Mouse (Mus musculus): ENCODE data around the gene Isyna1. TPM values are rescaled to one million over a fixed set of nuclear protein-coding genes. Genes with fewer than 3 reads are reported as not detected.

Isyna1 gene
- total RNA-seq, 1 experiment, result 161 TPM

DNA sequence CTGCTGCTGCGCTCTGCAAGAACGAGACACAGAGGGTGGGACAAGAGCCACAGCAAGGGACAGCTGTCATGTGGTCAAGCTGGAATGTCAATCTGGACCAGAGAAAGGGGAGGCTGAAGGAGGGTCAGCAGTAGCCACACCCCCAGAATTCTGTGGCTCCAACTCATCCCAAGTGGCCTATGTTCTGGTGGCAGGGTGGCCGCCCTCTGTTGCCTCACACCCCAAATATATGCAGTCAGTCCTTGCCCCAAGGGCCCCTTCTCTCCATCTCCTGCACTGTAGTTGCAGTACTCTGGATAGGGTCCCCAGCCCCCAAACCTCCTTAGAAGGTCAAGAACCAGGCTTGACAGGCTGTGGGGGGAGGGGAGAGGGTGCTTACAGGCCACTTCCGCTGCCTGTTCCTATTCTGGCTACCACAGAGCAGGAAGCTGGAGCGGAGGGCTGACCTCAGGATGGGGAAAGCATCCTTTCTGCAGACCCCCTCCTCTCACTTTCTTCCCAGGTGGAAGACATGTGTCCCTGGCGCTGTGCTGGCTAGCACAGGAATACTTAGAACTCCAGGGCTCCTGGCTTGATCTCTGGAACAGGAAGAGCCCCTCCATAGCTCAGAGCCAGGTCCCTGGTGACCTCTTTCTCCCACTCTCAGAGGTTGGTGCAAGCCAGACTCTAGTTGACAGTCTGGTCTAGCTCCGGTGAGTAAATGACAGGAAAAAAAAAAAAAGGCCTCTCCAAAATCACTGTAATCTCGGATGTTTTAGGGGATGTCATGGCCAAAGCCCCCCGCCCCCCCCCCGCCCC lies 6.5 kb downstream of the Isyna1 start:
- no peak overlapping the region for H3K27ac ChIP-seq (ENCODE audit: insufficient read depth, low read depth, low read length, poor library complexity, severe bottlenecking)
- in situ Hi-C loops (cut with MboI; ENCODE audit: low sequenced_read_pairs in 2 of 2, unreplicated experiment in 2 of 2), result no loop called here
- H3K9me3 ChIP-seq (ENCODE audit: control insufficient read depth, insufficient read depth, low read depth, low read length), result no peaks in the 10 kb centered on the region
- H3K36me3 ChIP-seq (ENCODE audit: control insufficient read depth, insufficient read depth, low read length, poor library complexity, severe bottlenecking), result peaks cover 43% of the 10 kb centered on the region
- no peak for TF ChIP-seq MAFK (IDR thresholded peaks at IDR 0.05; ENCODE audit: insufficient read depth, low read depth, low read length)
- no peak for TF ChIP-seq CHD2 (IDR thresholded peaks at IDR 0.05; ENCODE audit: low read depth, low read length)
- no peak overlapping the region for H3K4me3 ChIP-seq (ENCODE audit: insufficient read depth in 1 of 2, low read depth in 1 of 2, low read length in 2 of 2, poor library complexity in 1 of 2, severe bottlenecking in 1 of 2)
- DNase-seq (ENCODE audit: low read depth, low spot score), result no peak
- H3K9ac ChIP-seq (ENCODE audit: insufficient read depth, low read depth, low read length, poor library complexity, severe bottlenecking), result no peak overlapping the region
- peaks cover 0 to 44% of the 10 kb centered on the region in 2 experiments; a peak in 2 of 4 replicates for H3K4me1 ChIP-seq (ENCODE audit: control insufficient read depth in 2 of 2, insufficient read depth in 2 of 2, low read length in 2 of 2, poor library complexity in 1 of 2)

DNA sequence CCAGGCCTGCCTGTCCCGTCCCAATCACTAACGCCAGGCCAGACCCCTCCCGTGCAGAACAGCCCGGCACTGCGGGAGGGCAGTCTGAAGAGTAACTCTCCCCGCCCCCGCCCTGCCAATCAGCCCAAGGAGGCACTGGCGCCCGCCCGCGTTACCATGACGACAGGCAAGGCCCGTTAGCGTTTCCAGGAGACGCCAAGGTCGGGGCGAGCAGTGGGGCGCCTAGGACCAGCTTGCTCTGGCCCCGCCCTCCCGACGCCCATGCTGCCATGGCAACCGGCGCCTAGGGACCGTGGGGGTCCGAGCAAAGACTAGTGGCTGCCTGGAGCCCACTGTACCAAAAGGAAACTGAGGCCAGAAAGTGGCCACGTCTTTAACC lies 7.1 kb downstream of the Isyna1 start:
- Histone ChIP-seq H3K36me3 (ENCODE audit: control insufficient read depth, insufficient read depth, low read length, poor library complexity, severe bottlenecking) (peaks cover 37% of the 10 kb centered on the region), H3K27ac (ENCODE audit: insufficient read depth, low read depth, low read length, poor library complexity, severe bottlenecking) (no peak overlapping the region)
- in situ Hi-C loops (cut with MboI; ENCODE audit: low sequenced_read_pairs in 2 of 2, unreplicated experiment in 2 of 2), result no loop called here

DNA sequence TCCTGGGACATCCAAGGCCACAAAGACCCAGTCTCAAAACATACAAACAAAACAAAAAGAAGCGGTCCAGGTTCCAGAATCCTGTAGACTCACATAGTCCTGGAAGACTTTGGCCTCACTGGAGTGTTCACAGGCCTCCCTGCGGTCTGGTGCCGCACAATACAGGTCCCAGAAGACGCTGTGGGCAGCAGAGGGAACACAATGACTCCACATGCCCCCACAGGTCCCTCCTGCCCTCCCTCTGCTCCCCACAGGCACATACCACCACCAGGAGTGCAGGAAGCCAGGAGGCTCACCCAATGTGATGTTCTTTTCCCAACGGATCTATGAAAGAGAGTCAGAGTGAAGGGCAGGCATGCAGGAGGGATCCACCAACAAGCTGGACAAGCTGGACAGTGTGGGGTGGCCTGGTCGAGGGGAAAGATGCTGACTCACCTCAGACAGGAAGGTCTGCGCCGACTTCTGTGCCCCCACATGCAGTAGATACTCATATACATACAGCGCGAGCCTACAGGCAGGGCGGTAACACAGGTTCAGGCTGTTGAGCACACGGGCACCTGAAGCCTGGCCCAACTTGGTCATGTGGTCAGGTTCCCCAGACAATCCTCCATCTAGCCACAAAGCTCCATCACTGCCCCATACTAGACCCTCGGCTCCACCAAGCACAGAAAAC lies 8.1 kb downstream of the Isyna1 start:
- no peaks in the 10 kb centered on the region for H3K9me3 ChIP-seq (ENCODE audit: control insufficient read depth, insufficient read depth, low read depth, low read length)
- TF ChIP-seq CHD2 (IDR thresholded peaks at IDR 0.05; ENCODE audit: low read depth, low read length) (no peak), ZC3H11A (IDR thresholded peaks at IDR 0.05; ENCODE audit: borderline replicate concordance, low read depth, low read length) (no peak)
- in situ Hi-C loops (cut with MboI; ENCODE audit: low sequenced_read_pairs in 2 of 2, unreplicated experiment in 2 of 2), result no loop called here
- H3K4me3 ChIP-seq (ENCODE audit: insufficient read depth in 1 of 2, low read depth in 1 of 2, low read length in 2 of 2, poor library complexity in 1 of 2, severe bottlenecking in 1 of 2), result no peak overlapping the region
- H3K36me3 ChIP-seq (ENCODE audit: control insufficient read depth, insufficient read depth, low read length, poor library complexity, severe bottlenecking), result peaks cover 28% of the 10 kb centered on the region
- H3K4me1 ChIP-seq (ENCODE audit: control insufficient read depth in 2 of 2, insufficient read depth in 2 of 2, low read length in 2 of 2, poor library complexity in 1 of 2), result peaks cover 0 to 43% of the 10 kb centered on the region in 2 experiments; a peak in 2 of 4 replicates
- H3K27ac ChIP-seq (ENCODE audit: insufficient read depth, low read depth, low read length, poor library complexity, severe bottlenecking), result peak overlapping the region; percentile 47; the same call in 1 of the 2 replicates
- H3K9ac ChIP-seq (ENCODE audit: insufficient read depth, low read depth, low read length, poor library complexity, severe bottlenecking), result peak overlapping the region; percentile 28; the same call in 1 of the 2 replicates
- no peak for DNase-seq (ENCODE audit: low read depth, low spot score)

More for the DNA sequence above, 7.1 kb downstream of the Isyna1 start:
- H3K9ac ChIP-seq (ENCODE audit: insufficient read depth, low read depth, low read length, poor library complexity, severe bottlenecking), result no peak overlapping the region
- H3K4me3 ChIP-seq (ENCODE audit: insufficient read depth in 1 of 2, low read depth in 1 of 2, low read length in 2 of 2, poor library complexity in 1 of 2, severe bottlenecking in 1 of 2), result no peak overlapping the region
- TF ChIP-seq ZC3H11A (IDR thresholded peaks at IDR 0.05; ENCODE audit: borderline replicate concordance, low read depth, low read length), result no peak
- TF ChIP-seq MAFK (IDR thresholded peaks at IDR 0.05; ENCODE audit: insufficient read depth, low read depth, low read length), result no peak
- no peak for TF ChIP-seq ZNF384 (IDR thresholded peaks at IDR 0.05; ENCODE audit: low read depth, low read length)
- no peak for TF ChIP-seq HCFC1 (IDR thresholded peaks at IDR 0.05; ENCODE audit: borderline replicate concordance, insufficient read depth, low read length)
- TF ChIP-seq CHD2 (IDR thresholded peaks at IDR 0.05; ENCODE audit: low read depth, low read length), result no peak
- DNase-seq (ENCODE audit: low read depth, low spot score), result no peak
- no peaks in the 10 kb centered on the region for H3K9me3 ChIP-seq (ENCODE audit: control insufficient read depth, insufficient read depth, low read depth, low read length)
- peaks cover 0 to 39% of the 10 kb centered on the region in 2 experiments; a peak in 2 of 4 replicates for H3K4me1 ChIP-seq (ENCODE audit: control insufficient read depth in 2 of 2, insufficient read depth in 2 of 2, low read length in 2 of 2, poor library complexity in 1 of 2)

DNA sequence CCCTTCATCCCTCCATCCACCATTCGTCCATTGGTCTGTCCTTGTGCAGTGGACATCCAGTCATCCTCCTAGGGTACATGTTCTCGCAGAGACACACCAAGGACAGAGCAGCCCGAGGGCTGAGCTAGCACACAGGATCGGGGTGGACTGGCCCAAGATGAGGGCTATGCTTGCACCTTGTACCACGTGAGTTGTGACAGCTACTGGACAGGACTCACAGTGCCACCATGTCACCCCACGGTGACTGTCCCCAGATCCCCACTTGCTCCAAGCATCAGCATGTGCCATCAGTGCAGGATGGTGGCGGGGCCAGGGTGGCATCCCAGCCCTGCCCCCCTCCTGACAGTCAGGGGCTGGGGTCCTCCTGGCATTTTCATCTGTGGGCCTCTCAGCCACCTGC lies 10.4 kb downstream of the Isyna1 start:
- Histone ChIP-seq H3K9ac (ENCODE audit: insufficient read depth, low read depth, low read length, poor library complexity, severe bottlenecking) (no peak overlapping the region), H3K4me1 (ENCODE audit: control insufficient read depth in 2 of 2, insufficient read depth in 2 of 2, low read length in 2 of 2, poor library complexity in 1 of 2) (peaks cover 0 to 39% of the 10 kb centered on the region in 2 experiments; a peak in 2 of 4 replicates), H3K27ac (ENCODE audit: insufficient read depth, low read depth, low read length, poor library complexity, severe bottlenecking) (no peak overlapping the region), H3K36me3 (ENCODE audit: control insufficient read depth, insufficient read depth, low read length, poor library complexity, severe bottlenecking) (peaks cover 11% of the 10 kb centered on the region), H3K9me3 (ENCODE audit: control insufficient read depth, insufficient read depth, low read depth, low read length) (no peaks in the 10 kb centered on the region), H3K4me3 (ENCODE audit: insufficient read depth in 1 of 2, low read depth in 1 of 2, low read length in 2 of 2, poor library complexity in 1 of 2, severe bottlenecking in 1 of 2) (no peak overlapping the region)
- TF ChIP-seq HCFC1 (IDR thresholded peaks at IDR 0.05; ENCODE audit: borderline replicate concordance, insufficient read depth, low read length), result no peak
- TF ChIP-seq ZNF384 (IDR thresholded peaks at IDR 0.05; ENCODE audit: low read depth, low read length), result no peak
- no peak for TF ChIP-seq ZC3H11A (IDR thresholded peaks at IDR 0.05; ENCODE audit: borderline replicate concordance, low read depth, low read length)
- TF ChIP-seq MAFK (IDR thresholded peaks at IDR 0.05; ENCODE audit: insufficient read depth, low read depth, low read length), result no peak
- no peak for TF ChIP-seq CHD2 (IDR thresholded peaks at IDR 0.05; ENCODE audit: low read depth, low read length)
- DNase-seq (ENCODE audit: low read depth, low spot score), result no peak
- in situ Hi-C loops (cut with MboI; ENCODE audit: low sequenced_read_pairs in 2 of 2, unreplicated experiment in 2 of 2), result no loop called here
